Mouse (Mus musculus): Measurements from ENCODE around the gene Mbd3.

DNA sequence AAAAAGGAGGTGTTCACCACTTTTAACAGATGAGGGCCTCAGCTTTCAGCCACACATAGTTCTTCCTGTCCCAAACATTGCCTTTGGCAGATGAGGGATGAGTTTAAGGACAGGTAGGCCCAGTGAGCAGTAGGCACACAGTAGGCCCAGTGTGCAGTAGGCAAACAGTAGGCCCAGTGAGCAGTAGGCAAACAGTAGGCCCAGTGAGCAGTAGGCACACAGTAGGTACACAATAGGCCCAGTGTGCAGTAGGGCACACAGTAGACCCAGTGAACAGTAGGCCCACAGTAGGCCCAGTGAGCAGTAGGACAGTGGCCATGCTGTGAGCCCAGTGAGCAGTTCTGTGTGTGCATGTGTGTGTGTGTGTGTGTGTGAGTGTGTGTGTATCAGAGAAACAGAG, 40.7 kb upstream of the Mbd3 start:
- TF ChIP-seq POLR2A (IDR thresholded peaks at IDR 0.05; ENCODE audit: control insufficient read depth, low read depth, low read length) (no peak), CTCF (IDR thresholded peaks at IDR 0.05; ENCODE audit: control insufficient read depth, insufficient read depth, insufficient replicate concordance, low read depth, low read length) (no peak)
